Mouse (Mus musculus): ENCODE measurements at regions not wholly inside any gene's neighbourhood (a gene's known extent, or its start where the extent isn't known, plus 50 kb on each side); places are given as distances from the start of the nearest gene placed in this dataset.

DNA sequence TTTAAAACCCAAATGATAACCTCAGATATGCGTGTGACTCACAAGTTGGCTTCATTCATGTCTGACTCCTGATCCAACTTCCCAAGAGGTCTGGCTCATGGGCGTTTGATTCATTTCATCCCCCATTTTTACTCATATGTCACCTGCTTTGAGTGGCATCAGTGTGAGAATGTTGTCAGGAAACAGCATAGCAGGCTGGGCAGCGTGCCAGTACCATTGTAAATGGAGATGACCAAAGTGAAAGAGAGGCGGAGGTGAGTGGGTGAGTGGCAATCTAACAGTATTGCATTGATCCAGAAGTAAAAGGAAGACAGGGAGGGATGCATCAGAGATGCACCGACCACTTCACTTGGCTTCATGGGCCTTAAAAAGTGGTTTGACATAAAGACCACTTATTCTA lies 720.7 kb downstream of the Hace1 start:
- Histone ChIP-seq H3K27me3 (no peaks in the 10 kb centered on the region), H3K4me1 (no peaks in the 10 kb centered on the region), H3K4me3 (no peak overlapping the region), H3K9ac (no peak overlapping the region), H3K27ac (no peak overlapping the region), H3K4me2 (no peak overlapping the region), H3K9me3 (no peaks in the 10 kb centered on the region), H3K36me3 (no peaks in the 10 kb centered on the region)
- ATAC-seq (ENCODE audit: insufficient number of reproducible peaks, insufficient read depth, low FRiP score, low TSS enrichment, low read depth), result no peak
- 72% methylated on average over 5 of the region's 5 CpGs for WGBS

DNA sequence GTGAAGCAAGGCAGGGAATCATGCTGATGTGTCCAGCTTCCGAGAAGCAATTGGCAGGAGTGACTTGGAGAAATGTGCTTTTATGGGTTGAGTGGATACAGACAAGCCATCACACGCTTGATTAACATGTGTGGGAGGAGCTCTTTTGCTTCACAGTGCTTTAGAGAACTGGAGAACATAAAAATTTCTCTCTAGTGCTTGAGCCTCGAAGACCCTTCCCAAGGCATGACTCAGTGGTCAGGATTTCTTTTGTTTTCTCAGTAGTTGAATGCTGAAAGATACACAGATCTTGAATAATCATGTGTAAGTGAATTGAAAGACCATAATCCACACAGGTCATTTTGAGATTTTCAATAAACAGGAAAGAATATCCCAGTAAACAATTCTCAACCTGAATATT lies 721.9 kb downstream of the Hace1 start:
- H3K4me3 ChIP-seq, result no peak overlapping the region
- H3K9ac ChIP-seq, result no peak overlapping the region
- no peaks in the 10 kb centered on the region for H3K4me1 ChIP-seq
- H3K27ac ChIP-seq, result no peak overlapping the region
- H3K9me3 ChIP-seq, result no peaks in the 10 kb centered on the region
- H3K27me3 ChIP-seq, result no peaks in the 10 kb centered on the region
- no peak for ATAC-seq (ENCODE audit: insufficient number of reproducible peaks, insufficient read depth, low FRiP score, low TSS enrichment, low read depth)
- H3K4me2 ChIP-seq, result no peak overlapping the region
- H3K36me3 ChIP-seq, result no peaks in the 10 kb centered on the region
- WGBS, result 68% methylated on average over 3 of the region's 3 CpGs

DNA sequence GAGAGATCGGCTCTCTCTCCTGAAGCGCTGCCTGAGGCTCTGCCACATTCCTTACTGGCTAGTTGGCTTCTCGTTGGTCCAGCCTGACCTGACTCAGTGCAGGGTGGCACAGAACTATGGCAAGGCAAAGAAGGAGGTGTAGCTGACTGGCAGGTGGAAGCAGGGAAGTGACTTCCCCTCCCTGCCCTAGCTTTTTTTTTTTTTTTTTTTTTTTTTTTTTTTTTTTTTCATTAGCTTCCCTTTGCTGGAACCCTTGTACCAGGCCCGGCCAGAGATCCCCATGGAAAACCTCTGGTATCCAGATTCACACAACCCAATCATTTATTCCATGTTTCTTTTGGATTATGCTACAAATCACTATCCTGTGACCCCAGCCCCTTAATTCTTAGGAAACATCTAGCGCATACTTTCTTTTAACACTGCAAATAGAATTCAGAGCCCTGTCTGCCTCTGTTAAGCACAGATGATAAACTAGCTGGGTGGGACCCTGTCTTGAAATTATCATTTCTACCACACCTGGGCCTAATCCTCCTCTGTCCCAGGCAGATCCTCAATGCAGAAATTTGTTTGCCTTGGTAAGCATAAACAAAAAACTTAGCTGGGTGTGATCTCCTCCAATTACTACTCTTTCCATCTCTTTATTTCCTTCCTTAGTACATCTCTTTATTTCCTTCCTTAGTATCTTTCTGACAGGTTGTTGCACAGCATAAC lies 742.9 kb downstream of the Hace1 start:
- Histone ChIP-seq H3K4me3 (no peak overlapping the region), H3K9ac (no peak overlapping the region), H3K36me3 (no peaks in the 10 kb centered on the region), H3K27ac (no peak overlapping the region), H3K27me3 (no peaks in the 10 kb centered on the region), H3K4me1 (no peaks in the 10 kb centered on the region), H3K4me2 (no peak overlapping the region), H3K9me3 (no peaks in the 10 kb centered on the region)
- WGBS, result 81% methylated on average over 5 of the region's 5 CpGs
- ATAC-seq (ENCODE audit: insufficient number of reproducible peaks, insufficient read depth, low FRiP score, low TSS enrichment, low read depth), result no peak

DNA sequence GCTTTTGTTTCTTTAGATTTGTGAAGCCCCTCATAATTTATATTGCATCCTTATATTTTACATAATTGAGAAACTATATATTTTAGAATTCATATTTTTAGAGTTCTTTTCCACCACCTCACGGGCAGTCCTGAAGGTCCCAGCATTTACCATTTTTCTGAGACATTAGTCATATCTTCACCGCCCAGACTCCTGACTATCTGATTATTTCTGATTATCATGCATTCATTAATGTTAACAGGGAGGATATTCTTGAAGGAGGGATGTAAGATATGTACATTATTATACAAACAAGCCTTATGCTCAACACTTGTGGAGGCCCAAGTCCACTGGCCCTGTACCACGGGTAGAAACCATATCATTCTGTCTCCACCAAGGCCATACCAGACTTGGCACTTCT lies 743.4 kb downstream of the Hace1 start:
- Histone ChIP-seq H3K36me3 (no peaks in the 10 kb centered on the region), H3K9me3 (no peaks in the 10 kb centered on the region), H3K27me3 (no peaks in the 10 kb centered on the region), H3K4me2 (no peak overlapping the region), H3K4me3 (no peak overlapping the region), H3K27ac (no peak overlapping the region), H3K9ac (no peak overlapping the region), H3K4me1 (no peaks in the 10 kb centered on the region)
- 94% methylated on average over 3 of the region's 3 CpGs for WGBS
- ATAC-seq (ENCODE audit: insufficient number of reproducible peaks, insufficient read depth, low FRiP score, low TSS enrichment, low read depth), result no peak

DNA sequence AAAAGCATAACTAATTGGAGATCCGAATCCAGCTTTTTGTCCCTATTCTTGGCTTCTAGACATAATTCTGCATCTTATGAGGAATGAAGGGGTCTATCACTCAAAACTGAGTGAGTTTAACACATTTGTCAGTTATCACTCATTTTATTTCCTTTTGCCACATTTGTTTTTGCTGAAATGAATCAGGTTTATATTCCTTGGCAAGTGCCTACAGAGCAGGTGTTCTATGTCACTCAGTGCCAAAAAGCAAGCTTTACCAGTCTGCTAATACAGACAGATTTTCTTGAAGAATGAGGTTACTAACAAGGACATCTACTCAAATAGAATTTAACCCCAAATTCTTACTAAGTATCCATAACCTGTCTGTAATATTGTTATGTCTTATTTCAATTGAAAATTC lies 751.4 kb downstream of the Hace1 start:
- H3K9me3 ChIP-seq, result no peaks in the 10 kb centered on the region
- no peak for ATAC-seq (ENCODE audit: insufficient number of reproducible peaks, insufficient read depth, low FRiP score, low TSS enrichment, low read depth)
- no peaks in the 10 kb centered on the region for H3K27me3 ChIP-seq
- H3K4me2 ChIP-seq, result no peak overlapping the region
- 75% methylated on average over 1 of the region's 1 CpGs for WGBS
- no peaks in the 10 kb centered on the region for H3K36me3 ChIP-seq
- no peak overlapping the region for H3K9ac ChIP-seq
- H3K27ac ChIP-seq, result no peak overlapping the region
- no peak overlapping the region for H3K4me3 ChIP-seq
- no peaks in the 10 kb centered on the region for H3K4me1 ChIP-seq

DNA sequence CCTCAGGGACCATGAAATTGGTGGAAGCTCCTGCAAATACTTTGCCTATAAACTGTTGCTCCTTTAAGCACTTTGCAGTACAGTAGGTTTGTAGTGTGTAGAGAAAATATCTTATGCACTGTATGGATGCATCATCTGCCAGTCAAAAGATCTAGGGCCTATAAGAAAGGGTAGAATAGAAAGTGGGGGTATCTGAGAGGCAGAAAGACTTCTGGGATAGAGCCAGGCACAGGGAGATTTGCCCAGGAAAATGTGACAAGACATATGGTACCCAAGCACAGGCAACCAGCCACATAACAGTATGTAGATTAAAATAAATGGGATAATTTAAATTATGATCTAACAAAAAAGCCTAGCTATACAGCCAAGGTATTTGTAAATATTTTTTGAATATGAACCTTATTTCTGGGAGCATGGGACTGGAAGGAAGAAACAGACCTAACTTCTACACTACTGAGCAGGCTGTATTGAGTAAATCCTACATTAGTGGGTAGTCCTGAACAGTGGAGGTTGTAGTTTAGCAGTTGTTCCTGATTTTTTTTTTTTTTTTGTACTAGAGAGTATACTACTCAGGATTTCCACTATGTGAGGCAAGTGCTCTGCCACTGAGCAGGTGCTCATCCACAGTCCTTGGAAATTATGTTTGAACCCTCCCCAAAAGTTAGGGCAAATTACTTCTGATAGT lies 754.1 kb downstream of the Hace1 start:
- no peak overlapping the region for H3K4me2 ChIP-seq
- H3K36me3 ChIP-seq, result no peaks in the 10 kb centered on the region
- no peak overlapping the region for H3K27ac ChIP-seq
- no peak overlapping the region for H3K4me3 ChIP-seq
- H3K4me1 ChIP-seq, result no peaks in the 10 kb centered on the region
- ATAC-seq (ENCODE audit: insufficient number of reproducible peaks, insufficient read depth, low FRiP score, low TSS enrichment, low read depth), result no peak
- H3K9ac ChIP-seq, result no peak overlapping the region
- no peaks in the 10 kb centered on the region for H3K27me3 ChIP-seq
- H3K9me3 ChIP-seq, result no peaks in the 10 kb centered on the region

DNA sequence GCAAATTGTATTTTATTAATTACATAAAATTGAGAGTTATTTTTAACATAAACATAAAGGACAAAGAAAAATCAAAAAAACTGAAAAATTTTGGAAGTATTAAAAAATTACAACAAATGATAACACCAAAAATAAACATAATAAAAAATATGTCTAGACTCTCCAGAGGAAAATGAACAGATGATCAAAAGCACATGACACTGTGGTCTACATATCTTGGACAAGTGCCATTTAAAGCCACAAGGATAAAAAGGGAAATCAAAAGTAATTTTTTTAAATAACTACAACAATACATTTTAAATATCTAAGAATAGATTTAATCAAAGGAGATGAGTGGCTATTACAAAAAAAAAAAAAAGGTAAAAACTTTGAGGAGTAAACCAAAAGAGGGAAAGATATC lies 755.6 kb downstream of the Hace1 start:
- Histone ChIP-seq H3K27ac (no peak overlapping the region), H3K27me3 (no peaks in the 10 kb centered on the region), H3K4me3 (no peak overlapping the region), H3K9me3 (no peaks in the 10 kb centered on the region), H3K36me3 (no peaks in the 10 kb centered on the region), H3K4me2 (no peak overlapping the region), H3K9ac (no peak overlapping the region), H3K4me1 (no peaks in the 10 kb centered on the region)
- ATAC-seq (ENCODE audit: insufficient number of reproducible peaks, insufficient read depth, low FRiP score, low TSS enrichment, low read depth), result no peak

DNA sequence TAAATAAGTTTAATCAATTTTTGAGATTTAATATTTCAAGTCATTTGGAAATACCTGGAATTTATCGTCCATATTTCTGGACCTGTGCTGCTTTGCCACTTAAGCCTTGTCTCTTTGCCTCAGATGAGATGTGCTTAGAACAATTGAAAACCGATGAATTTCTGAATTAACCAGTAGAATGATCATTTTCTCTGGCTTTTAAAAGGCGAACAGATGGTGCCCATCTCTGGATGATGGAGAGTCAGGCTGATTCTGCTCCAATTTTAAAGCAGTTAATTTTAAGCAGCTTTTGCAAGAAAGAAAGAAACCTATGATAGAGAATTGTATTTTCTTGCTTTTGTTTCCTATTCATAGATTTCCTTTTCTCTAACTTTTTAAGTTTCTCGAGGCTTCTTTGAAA lies 767.7 kb downstream of the Hace1 start:
- Histone ChIP-seq H3K9me3 (no peaks in the 10 kb centered on the region), H3K36me3 (no peaks in the 10 kb centered on the region), H3K4me3 (no peak overlapping the region), H3K27ac (no peak overlapping the region), H3K27me3 (no peaks in the 10 kb centered on the region), H3K4me2 (no peak overlapping the region), H3K9ac (no peak overlapping the region), H3K4me1 (no peaks in the 10 kb centered on the region)
- WGBS, result 74% methylated on average over 4 of the region's 4 CpGs
- ATAC-seq (ENCODE audit: insufficient number of reproducible peaks, insufficient read depth, low FRiP score, low TSS enrichment, low read depth), result no peak

DNA sequence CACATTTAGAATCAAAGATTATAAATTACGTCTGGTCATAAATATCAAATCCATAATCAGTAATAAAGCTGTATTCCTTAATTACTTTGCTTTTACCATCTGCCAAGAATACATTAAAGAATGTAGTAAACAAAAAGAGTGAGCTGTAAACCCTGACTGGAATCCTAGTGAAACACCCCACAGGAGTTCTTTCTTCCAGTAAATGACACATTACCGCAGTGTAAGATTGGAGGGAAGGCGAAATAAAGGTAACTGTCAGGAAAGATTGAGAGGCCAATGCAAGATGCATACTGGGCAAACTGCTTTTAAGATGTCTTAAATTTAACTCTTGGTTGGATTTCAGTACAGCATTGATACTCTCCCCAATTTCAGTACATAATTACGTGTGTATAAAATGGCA lies 772.0 kb downstream of the Hace1 start:
- no peaks in the 10 kb centered on the region for H3K9me3 ChIP-seq
- no peak for ATAC-seq (ENCODE audit: insufficient number of reproducible peaks, insufficient read depth, low FRiP score, low TSS enrichment, low read depth)
- H3K36me3 ChIP-seq, result no peaks in the 10 kb centered on the region
- 75% methylated on average over 4 of the region's 4 CpGs for WGBS
- no peak overlapping the region for H3K9ac ChIP-seq
- no peak overlapping the region for H3K4me3 ChIP-seq
- H3K4me2 ChIP-seq, result no peak overlapping the region
- H3K27ac ChIP-seq, result no peak overlapping the region
- no peaks in the 10 kb centered on the region for H3K4me1 ChIP-seq
- no peaks in the 10 kb centered on the region for H3K27me3 ChIP-seq

DNA sequence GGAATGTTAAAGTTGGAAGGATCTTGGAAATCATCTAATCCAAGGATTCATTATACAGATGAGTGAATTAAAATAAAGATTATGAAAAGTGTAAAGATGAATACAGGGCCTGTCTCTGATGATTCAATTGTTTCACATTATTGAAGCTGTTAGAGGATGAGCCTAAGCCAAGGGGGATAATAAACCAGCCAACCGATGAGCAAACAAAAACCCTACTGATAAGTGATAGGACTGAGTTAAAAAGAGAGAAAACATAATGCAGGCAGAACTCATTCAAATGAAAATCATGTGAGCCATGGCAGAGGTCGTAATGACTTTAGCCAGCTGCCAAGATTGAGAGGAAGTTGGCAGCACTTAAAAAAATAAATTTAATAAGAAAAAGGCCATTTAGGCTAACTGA lies 772.6 kb downstream of the Hace1 start:
- Histone ChIP-seq H3K4me3 (no peak overlapping the region), H3K27ac (no peak overlapping the region), H3K4me2 (no peak overlapping the region), H3K9ac (no peak overlapping the region), H3K36me3 (no peaks in the 10 kb centered on the region), H3K4me1 (no peaks in the 10 kb centered on the region), H3K9me3 (no peaks in the 10 kb centered on the region), H3K27me3 (no peaks in the 10 kb centered on the region)
- WGBS, result 34% methylated on average over 2 of the region's 2 CpGs
- no peak for ATAC-seq (ENCODE audit: insufficient number of reproducible peaks, insufficient read depth, low FRiP score, low TSS enrichment, low read depth)

DNA sequence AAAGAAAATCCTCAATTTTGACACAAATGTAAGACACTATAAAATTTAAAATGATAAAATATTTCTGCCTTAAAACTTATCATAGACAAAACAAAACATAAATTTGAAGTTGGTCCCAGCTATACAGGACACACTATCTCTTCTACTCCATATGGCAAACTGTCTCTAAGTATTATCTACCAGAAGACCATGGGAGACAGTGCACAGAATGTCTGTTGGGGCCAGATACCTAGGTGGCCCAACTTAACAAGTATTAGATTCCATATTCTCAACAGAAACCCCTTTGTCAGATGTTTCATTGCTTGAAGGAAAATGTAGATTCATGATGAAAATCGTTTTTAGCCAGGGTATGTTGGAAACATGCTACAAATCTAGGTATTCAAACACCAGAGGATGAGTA lies 779.1 kb downstream of the Hace1 start:
- H3K36me3 ChIP-seq, result no peaks in the 10 kb centered on the region
- no peaks in the 10 kb centered on the region for H3K9me3 ChIP-seq
- no peak overlapping the region for H3K9ac ChIP-seq
- H3K27ac ChIP-seq, result no peak overlapping the region
- no peak for ATAC-seq (ENCODE audit: insufficient number of reproducible peaks, insufficient read depth, low FRiP score, low TSS enrichment, low read depth)
- no peaks in the 10 kb centered on the region for H3K27me3 ChIP-seq
- no peak overlapping the region for H3K4me3 ChIP-seq
- 64% methylated on average over 1 of the region's 1 CpGs for WGBS
- H3K4me2 ChIP-seq, result no peak overlapping the region
- H3K4me1 ChIP-seq, result no peaks in the 10 kb centered on the region

DNA sequence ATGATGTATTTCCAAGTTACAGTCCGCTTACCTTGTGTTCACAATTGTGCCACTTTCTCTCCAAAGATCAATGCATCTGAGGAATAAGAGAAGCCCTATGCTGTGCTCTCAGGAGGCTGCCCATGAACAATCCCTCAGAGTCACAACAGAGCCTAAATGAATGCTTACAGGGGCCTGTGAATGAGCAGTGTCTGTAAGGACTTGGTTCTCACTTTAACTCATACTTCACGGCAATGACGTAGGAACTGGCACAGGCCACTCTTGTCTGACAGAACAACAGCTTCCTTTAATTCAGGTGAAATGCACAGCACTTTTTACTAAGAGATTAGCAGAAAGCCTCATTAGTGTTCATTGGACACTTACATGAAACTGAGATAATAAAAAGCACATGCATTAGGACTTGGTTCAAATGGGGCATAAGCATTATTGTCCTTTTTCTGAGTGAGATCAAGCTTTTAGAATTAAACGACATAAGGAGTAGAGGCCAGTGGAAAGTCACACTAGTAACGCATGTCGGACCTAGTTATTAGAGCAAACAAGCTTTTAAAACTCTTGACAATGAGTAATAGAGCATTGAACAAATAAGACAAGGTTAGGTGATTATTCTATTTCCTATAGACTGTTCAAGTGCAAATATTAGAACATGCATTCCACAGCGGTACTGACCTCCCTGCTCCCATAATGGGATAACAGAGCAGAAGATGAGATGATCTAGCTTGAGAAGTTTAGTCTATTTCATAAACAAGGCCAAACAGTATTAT lies 796.3 kb downstream of the Hace1 start:
- no peaks in the 10 kb centered on the region for H3K4me1 ChIP-seq
- H3K9ac ChIP-seq, result no peak overlapping the region
- H3K9me3 ChIP-seq, result no peaks in the 10 kb centered on the region
- 75% methylated on average over 7 of the region's 7 CpGs for WGBS
- H3K4me2 ChIP-seq, result no peak overlapping the region
- no peak overlapping the region for H3K27ac ChIP-seq
- H3K36me3 ChIP-seq, result no peaks in the 10 kb centered on the region
- H3K27me3 ChIP-seq, result no peaks in the 10 kb centered on the region
- no peak for ATAC-seq (ENCODE audit: insufficient number of reproducible peaks, insufficient read depth, low FRiP score, low TSS enrichment, low read depth)
- H3K4me3 ChIP-seq, result no peak overlapping the region
